Mouse (Mus musculus): ENCODE measurements at regions not wholly inside any gene's neighbourhood (a gene's known extent, or its start where the extent isn't known, plus 50 kb on each side); places are given as distances from the start of the nearest gene placed in this dataset.

DNA sequence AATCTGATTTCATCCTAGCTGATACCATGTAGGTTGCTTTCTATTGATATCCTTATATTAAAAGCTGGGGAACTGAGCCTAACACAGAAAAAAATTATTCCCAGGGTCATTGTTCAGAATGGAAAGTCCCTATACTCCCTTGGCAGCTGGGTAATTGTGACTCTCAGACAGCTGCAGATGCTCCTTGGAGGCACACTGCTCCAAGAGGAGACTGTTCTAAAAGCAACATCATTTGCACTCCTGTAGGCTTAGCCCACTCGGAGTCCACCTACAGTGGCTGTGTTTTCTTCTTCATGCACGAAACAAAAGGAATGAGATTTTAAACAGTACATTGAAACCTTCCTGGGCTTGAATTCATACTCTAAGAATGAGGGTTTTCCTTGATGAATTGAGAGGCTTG lies 269.3 kb upstream of the Gria1 start:
- Histone ChIP-seq H3K27me3 (replicated peaks) (no peaks in the 10 kb centered on the region), H3K4me1 (ENCODE audit: control insufficient read depth in 1 of 2, insufficient read depth in 2 of 2) (no peaks in the 10 kb centered on the region), H3K36me3 (replicated peaks in 1 of 2; ENCODE audit: control insufficient read depth in 1 of 2, insufficient read depth in 1 of 2, low read length in 1 of 2) (no peaks in the 10 kb centered on the region), H3K79me2 (replicated peaks; ENCODE audit: control insufficient read depth, extremely low read depth, insufficient read depth, poor library complexity, severe bottlenecking) (no peaks in the 10 kb centered on the region), H3K27ac (ENCODE audit: insufficient read depth, low read depth) (no peak overlapping the region), H3K4me3 (replicated peaks in 1 of 3; ENCODE audit: low read depth in 2 of 3, low read length in 2 of 3, poor library complexity in 1 of 3) (no peak overlapping the region), H3K9ac (ENCODE audit: insufficient read depth, low read depth) (no peak overlapping the region), H3K9me3 (replicated peaks; ENCODE audit: low read length) (peaks cover 43% of the 10 kb centered on the region), H3K4me2 (ENCODE audit: insufficient read depth, low read depth, poor library complexity, severe bottlenecking) (no peak overlapping the region)
- DNase-seq (ENCODE audit: extremely low read depth) = no peak
- in situ Hi-C loops (cut with MboI; ENCODE audit: low pct_ligation_motif_present, low pct_unique_long_range_greater_than_20kb, low sequenced_read_pairs) (no loop called here), dilution Hi-C loops (cut with MboI; ENCODE audit: extremely low pct_ligation_motif_present, extremely low pct_unique_long_range_greater_than_20kb, low sequenced_read_pairs) (no loop called here)
- TF ChIP-seq HCFC1 (IDR thresholded peaks at IDR 0.05; ENCODE audit: low read depth, low read length) (no peak), ELF1 (IDR thresholded peaks at IDR 0.05; ENCODE audit: low read depth, low read length) (no peak), MAX (IDR thresholded peaks at IDR 0.05; ENCODE audit: low read length) (no peak), MXI1 (IDR thresholded peaks at IDR 0.05; ENCODE audit: low read depth, low read length) (no peak), ZKSCAN1 (IDR thresholded peaks at IDR 0.05; ENCODE audit: borderline replicate concordance, low read depth, low read length) (no peak), KAT2A (IDR thresholded peaks at IDR 0.05; ENCODE audit: insufficient replicate concordance, low read length) (no peak), ZMIZ1 (IDR thresholded peaks at IDR 0.05; ENCODE audit: low read depth, low read length) (no peak), PAX5 (IDR thresholded peaks at IDR 0.05; ENCODE audit: low read length) (no peak)

DNA sequence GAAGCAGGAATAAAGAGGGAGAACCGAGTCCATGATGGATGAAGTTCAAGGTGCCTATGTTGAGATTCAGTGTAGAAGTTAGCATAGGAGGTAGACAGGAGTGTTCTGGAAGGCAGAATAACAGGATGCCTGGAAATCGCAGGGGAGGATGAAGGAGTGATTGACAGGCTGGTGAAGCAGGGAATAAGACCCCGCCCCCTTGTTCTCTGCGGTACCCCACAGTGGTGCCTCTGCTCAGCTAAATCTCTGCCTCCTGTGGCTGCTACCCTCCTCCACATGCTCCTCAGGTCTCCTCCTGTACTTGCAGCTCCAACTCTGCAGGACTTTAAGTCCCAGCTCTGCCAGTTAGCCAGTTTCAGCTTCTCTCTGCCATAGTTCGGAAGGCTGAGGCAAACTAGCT lies 261.2 kb upstream of the Gria1 start:
- DNase-seq (ENCODE audit: extremely low read depth) = no peak
- Histone ChIP-seq H3K4me2 (ENCODE audit: insufficient read depth, low read depth, poor library complexity, severe bottlenecking) (no peak overlapping the region), H3K4me3 (replicated peaks in 1 of 3; ENCODE audit: low read depth in 2 of 3, low read length in 2 of 3, poor library complexity in 1 of 3) (no peak overlapping the region), H3K9ac (ENCODE audit: insufficient read depth, low read depth) (no peak overlapping the region), H3K27me3 (replicated peaks) (no peaks in the 10 kb centered on the region), H3K79me2 (replicated peaks; ENCODE audit: control insufficient read depth, extremely low read depth, insufficient read depth, poor library complexity, severe bottlenecking) (no peaks in the 10 kb centered on the region), H3K9me3 (replicated peaks; ENCODE audit: low read length) (peaks cover 75% of the 10 kb centered on the region), H3K27ac (ENCODE audit: insufficient read depth, low read depth) (no peak overlapping the region), H3K4me1 (ENCODE audit: control insufficient read depth in 1 of 2, insufficient read depth in 2 of 2) (no peaks in the 10 kb centered on the region; a peak in 1 of 4 replicates), H3K36me3 (replicated peaks in 1 of 2; ENCODE audit: control insufficient read depth in 1 of 2, insufficient read depth in 1 of 2, low read length in 1 of 2) (no peaks in the 10 kb centered on the region)
- TF ChIP-seq IRF4 (IDR thresholded peaks at IDR 0.05; ENCODE audit: low read depth, low read length) (no peak), NRF1 (IDR thresholded peaks at IDR 0.05; ENCODE audit: low read depth, low read length) (no peak), MXI1 (IDR thresholded peaks at IDR 0.05; ENCODE audit: low read depth, low read length) (no peak), POLR2AphosphoS2 (IDR thresholded peaks at IDR 0.05; ENCODE audit: low read depth, low read length) (no peak), USF2 (conservative IDR thresholded peaks at IDR 0.05; ENCODE audit: low read depth, low read length) (no peak), KAT2A (IDR thresholded peaks at IDR 0.05; ENCODE audit: insufficient replicate concordance, low read length) (no peak), GABPA (IDR thresholded peaks at IDR 0.05; ENCODE audit: insufficient replicate concordance, low read depth, low read length) (no peak), ZKSCAN1 (IDR thresholded peaks at IDR 0.05; ENCODE audit: borderline replicate concordance, low read depth, low read length) (no peak), UBTF (IDR thresholded peaks at IDR 0.05; ENCODE audit: low read depth, low read length) (no peak), BHLHE40 (IDR thresholded peaks at IDR 0.05; ENCODE audit: low read depth, low read length) (no peak), RCOR1 (conservative IDR thresholded peaks at IDR 0.05; ENCODE audit: low read depth, low read length) (no peak), HCFC1 (IDR thresholded peaks at IDR 0.05; ENCODE audit: low read depth, low read length) (no peak), TCF12 (IDR thresholded peaks at IDR 0.05; ENCODE audit: low read depth, low read length) (no peak), ETS1 (conservative IDR thresholded peaks at IDR 0.05; ENCODE audit: low read depth, low read length) (no peak), ZMIZ1 (IDR thresholded peaks at IDR 0.05; ENCODE audit: low read depth, low read length) (no peak)
- dilution Hi-C loops (cut with MboI; ENCODE audit: extremely low pct_ligation_motif_present, extremely low pct_unique_long_range_greater_than_20kb, low sequenced_read_pairs) (no loop called here), in situ Hi-C loops (cut with MboI; ENCODE audit: low pct_ligation_motif_present, low pct_unique_long_range_greater_than_20kb, low sequenced_read_pairs) (no loop called here)
